Mouse (Mus musculus): ENCODE data around the gene Chst14. TPM values are rescaled to one million over a fixed set of nuclear protein-coding genes. Genes with fewer than 3 reads are reported as not detected.

Gene Chst14
- polyA plus RNA-seq, 1 experiment: 7.0 TPM

- TF ChIP-seq POLR2A (IDR thresholded peaks at IDR 0.05; ENCODE audit: low read depth, low read length): no peak
- no peak for TF ChIP-seq CTCF (IDR thresholded peaks at IDR 0.05; ENCODE audit: extremely low read depth, insufficient read depth, insufficient read length, insufficient replicate concordance)
- WGBS: 7% methylated on average over 32 of the region's 32 CpGs
- DNase-seq (ENCODE audit: low read depth in 1 of 2, low spot score in 2 of 2): no peak
- no peaks in the 10 kb centered on the region for H3K36me3 ChIP-seq (ENCODE audit: control insufficient read depth, insufficient read depth, low read length)
- H3K4me1 ChIP-seq (ENCODE audit: control insufficient read depth, insufficient read depth, insufficient read length): peaks cover 30% of the 10 kb centered on the region
- no peak within 1 kb of the TSS for H3K27ac ChIP-seq (ENCODE audit: insufficient read depth, low read length)
- peaks cover 10% of the 10 kb centered on the region for H3K27me3 ChIP-seq (ENCODE audit: control insufficient read depth, insufficient read depth, low read length)
- peak within 1 kb of the TSS; percentile 51 for H3K4me3 ChIP-seq (ENCODE audit: extremely low read depth, insufficient read depth, insufficient read length)
Observed at GRCm38 (mm10) chr2:118899981-118900825, 26.1 kb upstream of the Chst14 start, which contains the start of gene Bahd1. Gene Bahd1 (plus strand): TSS chr2:118900377.

- TF ChIP-seq CTCF (IDR thresholded peaks at IDR 0.05; ENCODE audit: extremely low read depth, insufficient read depth, insufficient read length, insufficient replicate concordance) (no peak), POLR2A (IDR thresholded peaks at IDR 0.05; ENCODE audit: low read depth, low read length) (no peak)
- DNase-seq (ENCODE audit: low read depth in 1 of 2, low spot score in 2 of 2): no peak
- Histone ChIP-seq H3K27me3 (ENCODE audit: control insufficient read depth, insufficient read depth, low read length) (peaks cover 10% of the 10 kb centered on the region), H3K27ac (ENCODE audit: insufficient read depth, low read length) (no peak overlapping the region), H3K36me3 (ENCODE audit: control insufficient read depth, insufficient read depth, low read length) (no peaks in the 10 kb centered on the region), H3K4me3 (ENCODE audit: extremely low read depth, insufficient read depth, insufficient read length) (peak overlapping the region; percentile 51), H3K4me1 (ENCODE audit: control insufficient read depth, insufficient read depth, insufficient read length) (peaks cover 33% of the 10 kb centered on the region)
- under 1% methylated on average over 11 of the region's 11 CpGs for WGBS
Observed at GRCm38 (mm10) chr2:118900826-118901140, 25.5 kb upstream of the Chst14 start.

GRCm38 (mm10) chr2:118901175-118902031, 24.9 kb upstream of the Chst14 start:
- Histone ChIP-seq H3K27ac (ENCODE audit: insufficient read depth, low read length) (peak overlapping the region; percentile 78), H3K27me3 (ENCODE audit: control insufficient read depth, insufficient read depth, low read length) (peaks cover 10% of the 10 kb centered on the region), H3K4me3 (ENCODE audit: extremely low read depth, insufficient read depth, insufficient read length) (peak overlapping the region; percentile 94), H3K36me3 (ENCODE audit: control insufficient read depth, insufficient read depth, low read length) (no peaks in the 10 kb centered on the region), H3K4me1 (ENCODE audit: control insufficient read depth, insufficient read depth, insufficient read length) (peaks cover 40% of the 10 kb centered on the region)
- no peak for TF ChIP-seq CTCF (IDR thresholded peaks at IDR 0.05; ENCODE audit: extremely low read depth, insufficient read depth, insufficient read length, insufficient replicate concordance)
- peak; percentile 45; the same call in 1 of the 2 replicates for TF ChIP-seq POLR2A (IDR thresholded peaks at IDR 0.05; ENCODE audit: low read depth, low read length)
- WGBS: 1% methylated on average over 81 of the region's 120 CpGs
- DNase-seq (ENCODE audit: low read depth in 1 of 2, low spot score in 2 of 2): peak; percentile 72 to 97

GRCm38 (mm10) chr2:118902051-118903025, 24.0 kb upstream of the Chst14 start:
- H3K27ac ChIP-seq (ENCODE audit: insufficient read depth, low read length): no peak overlapping the region
- H3K27me3 ChIP-seq (ENCODE audit: control insufficient read depth, insufficient read depth, low read length): peaks cover 10% of the 10 kb centered on the region
- TF ChIP-seq POLR2A (IDR thresholded peaks at IDR 0.05; ENCODE audit: low read depth, low read length) (no peak), CTCF (IDR thresholded peaks at IDR 0.05; ENCODE audit: extremely low read depth, insufficient read depth, insufficient read length, insufficient replicate concordance) (no peak)
- peaks cover 39% of the 10 kb centered on the region for H3K4me1 ChIP-seq (ENCODE audit: control insufficient read depth, insufficient read depth, insufficient read length)
- peak in 1 of 2 experiments; percentile 36 for DNase-seq (ENCODE audit: low read depth in 1 of 2, low spot score in 2 of 2)
- H3K4me3 ChIP-seq (ENCODE audit: extremely low read depth, insufficient read depth, insufficient read length): peak overlapping the region; percentile 94
- WGBS: 3% methylated on average over 92 of the region's 106 CpGs
- H3K36me3 ChIP-seq (ENCODE audit: control insufficient read depth, insufficient read depth, low read length): no peaks in the 10 kb centered on the region

GRCm38 (mm10) chr2:118903333-118903741, 23.0 kb upstream of the Chst14 start:
- Histone ChIP-seq H3K27ac (ENCODE audit: insufficient read depth, low read length) (no peak overlapping the region), H3K4me3 (ENCODE audit: extremely low read depth, insufficient read depth, insufficient read length) (no peak overlapping the region), H3K4me1 (ENCODE audit: control insufficient read depth, insufficient read depth, insufficient read length) (peaks cover 31% of the 10 kb centered on the region), H3K27me3 (ENCODE audit: control insufficient read depth, insufficient read depth, low read length) (peaks cover 10% of the 10 kb centered on the region), H3K36me3 (ENCODE audit: control insufficient read depth, insufficient read depth, low read length) (no peaks in the 10 kb centered on the region)
- DNase-seq (ENCODE audit: low read depth in 1 of 2, low spot score in 2 of 2): no peak
- TF ChIP-seq CTCF (IDR thresholded peaks at IDR 0.05; ENCODE audit: extremely low read depth, insufficient read depth, insufficient read length, insufficient replicate concordance): no peak
- no peak for TF ChIP-seq POLR2A (IDR thresholded peaks at IDR 0.05; ENCODE audit: low read depth, low read length)
- 59% methylated on average over 10 of the region's 10 CpGs for WGBS

All from spleen, adult 2 months (tissue).